Mouse (Mus musculus): ENCODE results near the gene Intu. TPM values are rescaled to one million over a fixed set of nuclear protein-coding genes. Genes with fewer than 3 reads are reported as not detected.
A peak's percentile ranks its signal among the peaks of the same experiment; 100 is the strongest.

The Intu gene
- polyA plus RNA-seq, 1 experiment, result 2.2 TPM

DNA sequence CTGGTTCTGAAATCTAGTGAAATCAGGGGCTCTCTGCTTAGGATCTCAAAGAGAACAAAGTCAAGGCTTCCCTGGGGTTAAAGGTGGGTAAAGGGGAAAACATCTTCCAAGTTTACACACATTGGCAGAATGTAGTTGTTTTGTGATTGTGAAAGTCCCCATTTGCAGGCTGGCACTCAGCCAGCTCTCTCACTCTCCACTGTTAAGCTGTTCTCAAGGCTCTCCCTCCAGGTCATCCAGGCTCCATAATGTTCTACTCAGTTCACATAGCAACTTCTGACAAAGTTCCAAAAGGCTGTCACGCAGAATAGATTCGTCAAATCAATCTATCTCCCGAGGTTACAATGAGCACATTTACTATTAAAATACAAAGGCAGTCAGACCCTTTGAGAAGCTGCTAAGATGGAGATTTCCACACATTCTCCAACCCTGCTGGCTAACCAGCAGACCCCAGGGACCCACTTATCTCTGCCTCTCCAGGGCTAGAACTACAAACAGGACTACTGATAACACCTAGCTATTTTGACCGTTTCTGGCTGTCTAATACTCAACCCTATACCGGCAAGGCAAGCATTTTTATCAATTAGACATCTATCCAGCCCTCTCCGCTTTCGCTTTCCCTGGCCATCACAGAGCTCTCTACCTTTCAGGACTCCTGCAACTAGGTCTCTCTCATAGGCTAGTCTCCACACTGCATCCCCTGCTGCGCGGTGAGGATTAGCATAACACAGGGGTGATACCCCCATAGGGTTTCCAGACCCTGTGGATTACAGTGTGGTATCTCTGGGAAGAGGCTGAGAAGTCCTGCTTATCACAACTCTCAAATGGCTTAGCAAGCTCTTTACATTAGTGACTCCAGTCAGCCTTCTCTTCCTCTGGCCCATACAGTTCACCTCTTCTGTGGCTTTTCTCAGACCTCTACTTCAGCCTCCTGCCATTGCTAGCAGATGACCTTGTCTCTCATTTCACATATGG, 2.8 kb upstream of the Intu start:
- H3K27ac ChIP-seq (ENCODE audit: control insufficient read depth, insufficient read depth, low read depth, low read length), result no peak overlapping the region
- H3K27me3 ChIP-seq (ENCODE audit: control insufficient read depth, insufficient read depth, low read length), result no peaks in the 10 kb centered on the region
- TF ChIP-seq POLR2A (IDR thresholded peaks at IDR 0.05; ENCODE audit: control insufficient read depth, low read depth, low read length) (no peak), CTCF (IDR thresholded peaks at IDR 0.05; ENCODE audit: control insufficient read depth, insufficient read depth, insufficient replicate concordance, low read depth, low read length) (no peak)
- no peak overlapping the region for H3K4me3 ChIP-seq (ENCODE audit: control insufficient read depth, low read depth, low read length)
- H3K36me3 ChIP-seq (ENCODE audit: control insufficient read depth, insufficient read depth, low read length), result no peaks in the 10 kb centered on the region
- peaks cover 11% of the 10 kb centered on the region for H3K4me1 ChIP-seq (ENCODE audit: control insufficient read depth, insufficient read depth, low read length)

DNA sequence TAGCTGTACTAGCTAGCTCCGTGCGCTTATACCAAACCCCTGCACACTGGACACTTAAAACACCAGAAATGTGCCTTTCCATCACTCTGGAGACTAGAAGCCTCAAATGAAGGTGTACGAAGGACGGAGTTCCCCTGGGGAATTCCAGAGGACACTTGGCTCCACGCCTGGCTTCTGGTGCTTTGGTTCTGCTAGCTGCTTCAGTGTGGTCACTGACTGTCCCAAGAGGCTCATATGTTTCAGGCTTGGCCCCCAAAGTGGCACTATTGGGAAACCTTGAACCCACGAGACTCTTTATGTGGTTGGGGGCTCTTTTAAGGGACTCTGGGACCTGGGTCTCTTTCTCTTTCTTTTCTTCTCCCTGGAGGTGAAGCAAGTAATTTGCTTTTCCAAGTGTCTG, 2.1 kb upstream of the Intu start:
- H3K4me3 ChIP-seq (ENCODE audit: control insufficient read depth, low read depth, low read length), result no peak overlapping the region
- no peaks in the 10 kb centered on the region for H3K27me3 ChIP-seq (ENCODE audit: control insufficient read depth, insufficient read depth, low read length)
- peaks cover 10% of the 10 kb centered on the region for H3K4me1 ChIP-seq (ENCODE audit: control insufficient read depth, insufficient read depth, low read length)
- H3K27ac ChIP-seq (ENCODE audit: control insufficient read depth, insufficient read depth, low read depth, low read length), result no peak overlapping the region
- no peaks in the 10 kb centered on the region for H3K36me3 ChIP-seq (ENCODE audit: control insufficient read depth, insufficient read depth, low read length)
- TF ChIP-seq POLR2A (IDR thresholded peaks at IDR 0.05; ENCODE audit: control insufficient read depth, low read depth, low read length) (no peak), CTCF (IDR thresholded peaks at IDR 0.05; ENCODE audit: control insufficient read depth, insufficient read depth, insufficient replicate concordance, low read depth, low read length) (no peak)

DNA sequence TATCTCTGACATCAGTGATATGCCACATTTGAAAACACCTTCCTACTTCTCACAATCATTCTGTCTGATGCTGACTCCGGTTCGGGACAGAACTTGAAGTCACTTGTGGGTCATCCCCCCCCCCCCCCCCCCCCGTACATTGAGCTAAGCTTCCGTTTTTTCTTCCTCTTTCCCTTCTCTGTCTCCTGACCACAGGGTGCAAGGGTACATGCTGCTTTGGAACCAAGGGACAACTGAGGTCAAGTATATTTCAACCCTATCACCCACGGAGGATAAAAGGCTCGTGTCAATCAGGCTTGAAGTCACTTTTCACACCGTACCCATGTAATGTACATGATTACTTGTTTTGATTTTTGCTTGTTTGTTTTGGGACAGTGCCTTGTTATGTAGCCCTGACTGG, 241 bp upstream of the Intu start:
- H3K4me1 ChIP-seq (ENCODE audit: control insufficient read depth, insufficient read depth, low read length), result peaks cover 7% of the 10 kb centered on the region
- no peak overlapping the region for H3K27ac ChIP-seq (ENCODE audit: control insufficient read depth, insufficient read depth, low read depth, low read length)
- no peak overlapping the region for H3K4me3 ChIP-seq (ENCODE audit: control insufficient read depth, low read depth, low read length)
- no peaks in the 10 kb centered on the region for H3K36me3 ChIP-seq (ENCODE audit: control insufficient read depth, insufficient read depth, low read length)
- TF ChIP-seq CTCF (IDR thresholded peaks at IDR 0.05; ENCODE audit: control insufficient read depth, insufficient read depth, insufficient replicate concordance, low read depth, low read length), result no peak
- no peak for TF ChIP-seq POLR2A (IDR thresholded peaks at IDR 0.05; ENCODE audit: control insufficient read depth, low read depth, low read length)
- H3K27me3 ChIP-seq (ENCODE audit: control insufficient read depth, insufficient read depth, low read length), result no peaks in the 10 kb centered on the region

DNA sequence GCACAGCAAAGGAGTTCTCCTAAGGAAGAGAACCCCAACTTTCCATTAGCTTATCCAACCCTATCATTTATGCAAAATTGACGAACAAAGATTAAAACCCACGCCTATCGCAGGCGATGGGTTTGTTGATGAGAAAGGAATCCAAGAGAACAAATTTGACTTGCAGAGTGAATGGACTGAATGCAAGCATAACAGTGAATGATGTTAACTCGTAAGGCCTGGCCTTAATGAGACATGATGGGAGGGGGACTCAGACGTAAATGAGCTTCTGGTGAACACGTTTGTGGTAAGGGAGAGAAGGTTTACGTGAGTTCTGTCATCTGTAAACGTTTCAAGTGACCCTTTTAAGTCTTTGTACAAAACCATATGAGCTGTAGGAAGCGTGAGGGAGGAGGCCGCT, 1.2 kb downstream of the Intu start:
- H3K4me3 ChIP-seq (ENCODE audit: control insufficient read depth, low read depth, low read length), result no peak overlapping the region
- TF ChIP-seq POLR2A (IDR thresholded peaks at IDR 0.05; ENCODE audit: control insufficient read depth, low read depth, low read length), result no peak
- no peak for TF ChIP-seq CTCF (IDR thresholded peaks at IDR 0.05; ENCODE audit: control insufficient read depth, insufficient read depth, insufficient replicate concordance, low read depth, low read length)
- H3K4me1 ChIP-seq (ENCODE audit: control insufficient read depth, insufficient read depth, low read length), result peaks cover 7% of the 10 kb centered on the region
- no peaks in the 10 kb centered on the region for H3K36me3 ChIP-seq (ENCODE audit: control insufficient read depth, insufficient read depth, low read length)
- no peaks in the 10 kb centered on the region for H3K27me3 ChIP-seq (ENCODE audit: control insufficient read depth, insufficient read depth, low read length)
- H3K27ac ChIP-seq (ENCODE audit: control insufficient read depth, insufficient read depth, low read depth, low read length), result no peak overlapping the region

DNA sequence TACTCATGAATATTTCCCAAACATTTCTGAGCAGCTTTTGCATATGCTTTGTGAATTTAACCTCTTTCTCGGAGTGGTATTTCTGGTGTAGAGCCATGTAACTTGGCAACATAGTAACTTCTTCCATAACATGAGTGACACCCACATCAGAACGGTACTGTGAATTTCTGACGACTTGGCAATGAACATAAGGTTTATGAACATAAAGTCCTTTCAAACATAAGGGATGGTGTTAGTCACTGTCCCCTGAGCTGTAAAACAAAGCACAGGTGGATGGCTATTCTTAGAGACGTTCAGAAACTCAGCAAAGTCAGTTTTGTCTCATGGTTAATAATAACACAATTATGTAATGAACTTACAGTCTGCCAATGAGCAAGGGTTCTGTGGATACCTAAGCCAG, 3.1 kb downstream of the Intu start:
- Histone ChIP-seq H3K4me3 (ENCODE audit: control insufficient read depth, low read depth, low read length) (no peak overlapping the region), H3K27me3 (ENCODE audit: control insufficient read depth, insufficient read depth, low read length) (no peaks in the 10 kb centered on the region), H3K27ac (ENCODE audit: control insufficient read depth, insufficient read depth, low read depth, low read length) (no peak overlapping the region), H3K4me1 (ENCODE audit: control insufficient read depth, insufficient read depth, low read length) (peaks cover 7% of the 10 kb centered on the region), H3K36me3 (ENCODE audit: control insufficient read depth, insufficient read depth, low read length) (no peaks in the 10 kb centered on the region)
- TF ChIP-seq CTCF (IDR thresholded peaks at IDR 0.05; ENCODE audit: control insufficient read depth, insufficient read depth, insufficient replicate concordance, low read depth, low read length), result no peak
- TF ChIP-seq POLR2A (IDR thresholded peaks at IDR 0.05; ENCODE audit: control insufficient read depth, low read depth, low read length), result no peak

DNA sequence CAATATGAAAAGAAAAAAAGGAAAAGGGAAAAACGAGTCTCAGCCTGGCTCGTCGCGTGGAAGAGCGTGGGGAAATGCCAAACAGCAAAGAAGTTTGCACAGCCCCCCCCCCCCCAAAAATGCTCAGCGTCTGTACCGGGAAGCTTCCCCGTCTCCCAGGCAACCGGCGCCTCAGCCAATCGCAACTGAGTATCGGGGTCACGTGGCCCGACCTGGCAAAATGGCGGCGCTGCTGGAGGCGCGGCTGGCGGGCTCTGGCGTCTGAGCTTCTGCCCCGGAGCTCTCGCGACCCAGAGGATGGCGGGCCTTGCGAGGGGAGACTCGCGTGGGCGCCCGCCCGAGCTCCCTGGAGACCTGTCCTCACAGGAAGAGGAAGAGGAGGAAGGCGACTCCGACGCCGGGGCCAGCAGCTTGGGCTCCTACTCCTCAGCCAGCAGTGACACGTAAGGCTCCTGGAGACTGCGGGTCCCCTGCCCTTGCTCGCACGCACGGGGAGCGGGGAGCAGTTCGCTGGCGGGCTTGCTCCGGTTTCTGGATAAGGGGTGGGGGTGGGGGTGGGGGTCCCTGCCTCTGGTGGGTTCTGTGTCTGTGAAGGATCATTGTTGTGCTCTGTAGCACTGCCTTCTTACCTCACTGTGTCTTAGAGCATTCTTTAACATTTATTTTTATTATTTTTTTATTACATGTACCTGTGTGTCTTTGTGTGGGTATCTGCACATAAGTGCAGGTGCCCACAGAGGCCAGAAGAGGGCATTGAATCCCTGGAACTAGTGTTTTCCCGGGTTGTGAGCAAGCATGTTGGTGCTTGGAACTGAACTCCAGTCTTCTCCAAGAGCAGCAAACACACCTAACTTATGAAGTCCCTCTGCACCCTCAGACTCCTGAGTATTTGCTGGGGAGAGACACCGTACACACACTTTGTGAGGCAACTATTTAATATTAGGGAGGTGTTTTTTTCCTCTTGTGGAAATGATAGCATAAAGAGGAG, 9.8 kb downstream of the Intu start:
- TF ChIP-seq POLR2A (IDR thresholded peaks at IDR 0.05; ENCODE audit: control insufficient read depth, low read depth, low read length), result peak; percentile 65; the same call in 1 of the 2 replicates
- no peak for TF ChIP-seq CTCF (IDR thresholded peaks at IDR 0.05; ENCODE audit: control insufficient read depth, insufficient read depth, insufficient replicate concordance, low read depth, low read length)
- no peaks in the 10 kb centered on the region for H3K4me1 ChIP-seq (ENCODE audit: control insufficient read depth, insufficient read depth, low read length)
- H3K4me3 ChIP-seq (ENCODE audit: control insufficient read depth, low read depth, low read length), result peak overlapping the region; percentile 97
- H3K27ac ChIP-seq (ENCODE audit: control insufficient read depth, insufficient read depth, low read depth, low read length), result peak overlapping the region; percentile 80
- no peaks in the 10 kb centered on the region for H3K27me3 ChIP-seq (ENCODE audit: control insufficient read depth, insufficient read depth, low read length)
- no peaks in the 10 kb centered on the region for H3K36me3 ChIP-seq (ENCODE audit: control insufficient read depth, insufficient read depth, low read length)

DNA sequence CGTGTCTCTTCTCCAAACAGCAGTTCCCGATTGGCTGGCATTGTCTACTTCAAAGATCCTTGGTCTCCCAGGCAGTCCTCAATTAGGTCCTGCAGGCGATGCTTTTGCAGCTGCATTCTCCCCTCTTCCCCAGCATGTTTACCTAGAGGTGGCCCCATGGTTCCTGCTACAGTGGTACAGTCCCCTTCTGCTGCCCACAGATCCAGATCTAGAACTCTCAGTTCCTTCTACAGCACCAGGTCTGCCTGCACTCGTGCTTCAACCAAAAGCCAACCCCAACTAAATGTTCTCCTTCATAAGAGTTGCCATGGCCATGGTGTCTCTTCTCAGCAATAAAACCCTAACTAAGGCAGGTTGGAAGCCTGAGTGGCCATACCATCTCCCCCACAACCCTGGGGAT, 15.5 kb downstream of the Intu start:
- Histone ChIP-seq H3K27ac (ENCODE audit: control insufficient read depth, insufficient read depth, low read depth, low read length) (no peak overlapping the region), H3K4me1 (ENCODE audit: control insufficient read depth, insufficient read depth, low read length) (no peaks in the 10 kb centered on the region), H3K27me3 (ENCODE audit: control insufficient read depth, insufficient read depth, low read length) (no peaks in the 10 kb centered on the region), H3K36me3 (ENCODE audit: control insufficient read depth, insufficient read depth, low read length) (no peaks in the 10 kb centered on the region), H3K4me3 (ENCODE audit: control insufficient read depth, low read depth, low read length) (no peak overlapping the region)
- TF ChIP-seq CTCF (IDR thresholded peaks at IDR 0.05; ENCODE audit: control insufficient read depth, insufficient read depth, insufficient replicate concordance, low read depth, low read length) (no peak), POLR2A (IDR thresholded peaks at IDR 0.05; ENCODE audit: control insufficient read depth, low read depth, low read length) (no peak)

Measured in testis, adult 2 months (tissue).